Mouse (Mus musculus): ENCODE data around the gene Ndufa3. TPM values are rescaled to one million over a fixed set of nuclear protein-coding genes. Genes with fewer than 3 reads are reported as not detected.

Gene Ndufa3
- polyA plus RNA-seq, 1 experiment from 2014 or later: 560 TPM

DNA sequence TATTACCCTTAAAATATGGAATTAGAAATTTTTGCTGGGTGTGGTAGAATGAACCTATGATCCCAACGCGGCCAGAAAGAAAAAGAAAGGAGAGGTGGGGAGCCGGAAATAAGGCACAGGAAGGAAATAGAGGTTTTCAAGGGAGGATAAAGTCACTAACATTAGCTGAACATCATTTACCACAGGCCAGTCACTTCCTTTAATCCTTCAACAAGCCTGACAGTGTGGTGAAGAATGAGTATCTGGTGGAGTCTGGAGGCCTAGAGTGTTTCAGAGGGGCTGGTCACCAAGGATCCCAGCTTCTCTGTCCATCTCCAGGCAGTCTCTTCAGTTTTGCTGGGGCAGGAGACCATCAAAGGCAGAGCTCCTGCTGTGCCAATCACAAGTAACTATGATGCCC, 6.7 kb upstream of the Ndufa3 start:
- H3K4me1 ChIP-seq (replicated peaks): no peaks in the 10 kb centered on the region
- H3K36me3 ChIP-seq: no peaks in the 10 kb centered on the region
- WGBS: 89% methylated on average over 3 of the region's 3 CpGs
- H3K9me3 ChIP-seq (replicated peaks): peaks cover 5% of the 10 kb centered on the region; the same call in 1 of the 2 replicates
- no peaks in the 10 kb centered on the region; the same call in 1 of the 2 replicates for H3K27me3 ChIP-seq (replicated peaks)
- H3K4me2 ChIP-seq: no peak overlapping the region
- no peak overlapping the region for H3K4me3 ChIP-seq
- no peak for ATAC-seq (ENCODE audit: insufficient number of reproducible peaks, low FRiP score)
- H3K27ac ChIP-seq (ENCODE audit: poor library complexity, severe bottlenecking): no peak overlapping the region
- H3K9ac ChIP-seq: no peak overlapping the region

DNA sequence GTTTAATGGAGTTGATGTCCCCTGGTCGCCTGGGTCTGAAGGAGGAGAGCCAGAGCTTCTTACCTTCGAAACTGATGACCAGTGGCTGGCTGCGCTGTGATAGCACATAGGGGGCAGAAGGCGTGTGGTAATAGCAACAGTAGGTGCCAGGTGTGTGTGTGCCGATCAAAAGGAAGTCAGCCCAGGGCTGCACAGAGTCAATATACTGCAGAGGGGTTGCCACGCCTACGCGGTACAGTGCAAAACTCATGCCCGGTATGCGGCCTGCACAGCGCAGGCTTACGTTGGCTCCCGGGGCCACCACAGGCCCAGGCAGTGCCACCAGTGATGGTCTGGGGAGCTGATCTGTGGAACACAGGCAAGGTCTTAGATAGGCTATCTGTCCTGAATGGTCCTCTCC, 6.2 kb upstream of the Ndufa3 start:
- Histone ChIP-seq H3K4me1 (replicated peaks) (no peaks in the 10 kb centered on the region), H3K9ac (no peak overlapping the region), H3K4me3 (no peak overlapping the region), H3K27me3 (replicated peaks) (no peaks in the 10 kb centered on the region; the same call in 1 of the 2 replicates), H3K9me3 (replicated peaks) (peaks cover 1% of the 10 kb centered on the region; the same call in 1 of the 2 replicates), H3K4me2 (no peak overlapping the region), H3K27ac (ENCODE audit: poor library complexity, severe bottlenecking) (no peak overlapping the region), H3K36me3 (no peaks in the 10 kb centered on the region)
- WGBS: 82% methylated on average over 13 of the region's 13 CpGs
- no peak for ATAC-seq (ENCODE audit: insufficient number of reproducible peaks, low FRiP score)

DNA sequence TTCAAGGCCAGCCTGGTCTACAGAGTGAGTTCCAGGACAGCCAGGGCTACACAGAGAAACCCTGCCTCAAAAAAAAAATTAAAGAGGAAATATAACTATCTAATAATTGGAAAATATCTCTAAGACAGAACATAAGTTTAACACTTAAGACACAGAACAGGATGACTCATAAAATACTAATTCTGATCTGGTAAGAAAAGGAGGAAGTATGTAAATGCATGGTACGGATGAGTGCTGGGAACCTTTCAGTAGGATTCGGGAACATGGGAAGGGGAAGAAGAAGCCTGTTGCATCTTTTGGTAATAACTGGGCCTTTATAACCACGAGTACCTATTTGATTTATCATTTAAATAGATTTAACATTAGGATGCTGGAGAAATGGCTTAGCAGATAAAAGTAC, 3.2 kb upstream of the Ndufa3 start:
- no peak for ATAC-seq (ENCODE audit: insufficient number of reproducible peaks, low FRiP score)
- 75% methylated on average over 3 of the region's 3 CpGs for WGBS
- Histone ChIP-seq H3K27me3 (replicated peaks) (no peaks in the 10 kb centered on the region; the same call in 1 of the 2 replicates), H3K4me2 (no peak overlapping the region), H3K27ac (ENCODE audit: poor library complexity, severe bottlenecking) (no peak overlapping the region), H3K4me3 (no peak overlapping the region), H3K4me1 (replicated peaks) (peaks cover 7% of the 10 kb centered on the region), H3K9me3 (replicated peaks) (no peaks in the 10 kb centered on the region), H3K9ac (no peak overlapping the region), H3K36me3 (peaks cover 5% of the 10 kb centered on the region)

DNA sequence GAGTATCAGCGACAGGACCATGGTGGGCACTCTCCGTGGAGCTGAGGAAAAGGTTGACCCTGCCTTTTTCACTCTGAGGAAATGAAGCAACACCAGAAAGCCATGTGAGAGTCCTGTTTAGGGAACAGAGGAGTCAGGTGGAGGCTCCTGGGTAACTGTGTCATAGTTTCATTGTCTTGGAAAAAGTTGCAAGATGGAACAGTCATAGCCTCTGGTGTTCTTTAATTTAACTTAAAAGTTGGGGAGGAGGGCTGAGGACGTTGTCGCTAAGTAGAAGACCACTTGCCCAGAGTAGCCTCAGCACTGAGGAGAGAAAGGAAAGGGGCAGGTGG, 1.1 kb upstream of the Ndufa3 start, which contains the start of gene Oscar:
Gene Oscar, minus strand, starts transcription at position 101 of the 332 bp plus-strand sequence.
- WGBS: 75% methylated on average over 4 of the region's 4 CpGs
- no peak within 1 kb of the TSS for H3K27ac ChIP-seq (ENCODE audit: poor library complexity, severe bottlenecking)
- H3K4me3 ChIP-seq: peak within 1 kb of the TSS; percentile 70
- no peak for ATAC-seq (ENCODE audit: insufficient number of reproducible peaks, low FRiP score)
- no peaks in the 10 kb centered on the region for H3K9me3 ChIP-seq (replicated peaks)
- no peak within 1 kb of the TSS for H3K9ac ChIP-seq
- H3K36me3 ChIP-seq: peaks cover 24% of the 10 kb centered on the region
- H3K4me1 ChIP-seq (replicated peaks): peaks cover 7% of the 10 kb centered on the region
- no peaks in the 10 kb centered on the region; the same call in 1 of the 2 replicates for H3K27me3 ChIP-seq (replicated peaks)
- peak within 1 kb of the TSS; percentile 42; the same call in 1 of the 2 replicates for H3K4me2 ChIP-seq

DNA sequence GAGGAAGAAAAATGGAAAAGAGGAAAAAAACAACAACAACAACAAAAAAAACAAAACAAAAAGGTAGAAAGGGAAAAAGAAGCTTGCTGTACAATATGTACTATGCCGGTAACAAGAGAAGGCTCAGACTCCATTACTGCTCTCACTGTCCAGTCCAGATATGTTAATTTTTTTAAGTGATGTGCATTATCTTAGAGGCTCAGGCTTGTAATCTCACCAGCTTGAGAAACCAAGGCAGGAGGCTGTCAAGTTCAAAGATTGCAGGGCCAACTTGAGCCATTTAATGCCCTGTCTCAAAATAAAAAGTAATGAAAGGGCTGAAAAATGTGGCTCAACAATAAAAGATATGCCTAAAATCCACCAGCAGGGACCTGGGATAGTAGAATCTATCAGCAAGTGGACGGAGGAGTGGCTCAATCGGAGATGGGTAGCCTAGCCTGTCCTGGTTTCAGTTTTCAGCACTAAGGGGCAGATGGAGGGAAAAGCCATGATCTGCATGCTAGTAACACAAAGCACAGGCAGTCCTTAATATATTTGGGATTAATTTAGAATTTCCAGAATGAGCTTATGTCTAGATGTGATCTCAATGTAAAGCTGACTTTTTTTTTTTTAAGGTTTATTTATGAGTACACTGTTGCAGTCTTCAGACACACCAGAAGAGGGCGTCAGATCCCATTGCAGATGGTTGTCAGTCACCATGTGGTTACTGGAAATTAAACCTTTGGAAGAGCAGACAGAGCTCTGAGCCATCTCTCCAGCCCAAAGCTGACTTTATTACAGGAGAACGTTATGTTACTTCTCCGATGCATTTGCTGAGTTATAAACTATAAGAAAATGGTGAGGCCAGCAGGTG, 558 bp upstream of the Ndufa3 start:
- H3K9ac ChIP-seq: no peak overlapping the region
- H3K27me3 ChIP-seq (replicated peaks): no peaks in the 10 kb centered on the region; the same call in 1 of the 2 replicates
- peak; percentile 26; the same call in 1 of the 2 replicates for ATAC-seq (ENCODE audit: insufficient number of reproducible peaks, low FRiP score)
- H3K4me1 ChIP-seq (replicated peaks): peaks cover 7% of the 10 kb centered on the region
- H3K4me3 ChIP-seq: peak overlapping the region; percentile 70
- H3K4me2 ChIP-seq: peak overlapping the region; percentile 42; the same call in 1 of the 2 replicates
- H3K27ac ChIP-seq (ENCODE audit: poor library complexity, severe bottlenecking): no peak overlapping the region
- H3K36me3 ChIP-seq: peaks cover 24% of the 10 kb centered on the region
- WGBS: 43% methylated on average over 6 of the region's 6 CpGs
- H3K9me3 ChIP-seq (replicated peaks): no peaks in the 10 kb centered on the region

DNA sequence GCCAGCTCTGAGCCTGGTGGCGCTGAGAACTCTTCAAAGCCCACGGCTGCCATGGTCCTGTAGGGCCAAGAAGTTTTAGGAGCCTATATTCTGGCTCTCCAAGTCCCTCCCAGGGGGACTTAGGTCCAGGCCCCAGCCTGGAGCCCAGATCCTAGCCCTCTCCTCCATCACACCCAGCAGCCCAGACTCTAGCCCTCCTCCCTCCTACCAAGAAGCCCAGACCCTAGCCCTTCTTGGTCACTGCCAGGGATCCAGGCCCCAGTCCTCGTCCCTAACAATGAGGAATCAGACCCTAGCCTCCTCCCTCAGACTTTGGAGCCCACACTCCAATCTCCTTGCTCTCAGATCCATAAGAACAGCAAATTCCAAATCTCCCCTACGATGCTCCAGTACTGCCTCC, 11.9 kb downstream of the Ndufa3 start:
- peaks cover 15% of the 10 kb centered on the region for H3K4me1 ChIP-seq (replicated peaks)
- no peaks in the 10 kb centered on the region for H3K9me3 ChIP-seq (replicated peaks)
- H3K4me2 ChIP-seq: peak overlapping the region; percentile 79
- H3K9ac ChIP-seq: peak overlapping the region; percentile 80
- WGBS: 30% methylated on average over 4 of the region's 4 CpGs
- H3K27me3 ChIP-seq (replicated peaks): no peaks in the 10 kb centered on the region
- H3K27ac ChIP-seq (ENCODE audit: poor library complexity, severe bottlenecking): no peak overlapping the region
- ATAC-seq (ENCODE audit: insufficient number of reproducible peaks, low FRiP score): no peak
- peak overlapping the region; percentile 59 for H3K4me3 ChIP-seq
- H3K36me3 ChIP-seq: peaks cover 39% of the 10 kb centered on the region

DNA sequence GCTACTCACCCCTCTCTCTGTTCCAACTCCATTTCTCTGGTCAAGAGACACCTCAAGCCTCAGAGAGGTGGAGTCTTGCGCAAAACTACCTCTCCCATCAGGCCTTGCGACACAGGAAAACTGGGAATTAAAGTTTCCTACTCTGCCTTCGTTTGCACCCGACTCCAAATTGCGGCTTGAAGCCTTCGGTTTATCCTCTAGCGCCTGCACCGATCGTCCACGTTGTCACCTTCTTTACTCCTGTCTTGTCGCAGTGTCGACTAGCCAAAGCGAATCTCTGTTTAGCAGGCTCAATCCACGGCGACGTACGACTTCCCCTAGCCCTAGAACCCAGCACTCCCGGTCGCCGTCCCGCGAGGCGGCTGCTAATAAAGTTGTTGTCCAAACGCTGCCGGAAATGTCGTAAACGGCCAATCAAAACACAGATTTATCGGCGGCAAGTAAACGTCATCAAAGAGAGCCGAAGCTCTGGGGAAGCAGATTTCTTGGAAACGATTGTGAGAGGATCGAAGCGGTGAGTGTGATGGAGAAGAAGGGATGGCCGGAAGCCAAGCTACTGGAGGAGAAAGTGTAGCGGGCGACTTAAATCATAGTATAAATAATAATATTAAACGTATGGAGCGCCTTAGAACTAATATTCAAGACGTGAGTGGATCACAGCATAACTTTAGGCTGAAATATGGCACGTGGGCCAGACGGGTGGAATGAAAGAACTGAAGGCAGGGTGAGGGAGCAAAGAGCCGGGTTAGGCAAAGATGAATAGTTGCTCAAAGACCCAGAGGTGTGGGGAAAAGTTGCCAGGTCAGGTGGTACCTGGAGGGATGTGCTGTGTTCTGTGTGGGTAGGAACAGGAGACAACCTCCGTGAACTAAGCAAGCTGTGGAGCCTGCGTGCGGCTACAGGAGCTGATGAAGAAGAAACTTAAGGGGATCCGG, 12.6 kb downstream of the Ndufa3 start, which contains the start of the genes Tfpt and Prpf31:
Gene Tfpt, minus strand, starts transcription at position 387 of the 935 bp plus-strand sequence.
Gene Prpf31, plus strand, starts transcription at position 443 of the 935 bp plus-strand sequence.
- WGBS: under 1% methylated on average over 47 of the region's 47 CpGs
- Histone ChIP-seq H3K27me3 (replicated peaks) (no peaks in the 10 kb centered on the region), H3K4me1 (replicated peaks) (peaks cover 15% of the 10 kb centered on the region), H3K9ac (peak within 1 kb of the TSS; percentile 80), H3K36me3 (peaks cover 38% of the 10 kb centered on the region), H3K27ac (ENCODE audit: poor library complexity, severe bottlenecking) (peak within 1 kb of the TSS; percentile 66), H3K9me3 (replicated peaks) (no peaks in the 10 kb centered on the region), H3K4me3 (peak within 1 kb of the TSS; percentile 59), H3K4me2 (peak within 1 kb of the TSS; percentile 79)
- ATAC-seq (ENCODE audit: insufficient number of reproducible peaks, low FRiP score): peak; percentile 89

DNA sequence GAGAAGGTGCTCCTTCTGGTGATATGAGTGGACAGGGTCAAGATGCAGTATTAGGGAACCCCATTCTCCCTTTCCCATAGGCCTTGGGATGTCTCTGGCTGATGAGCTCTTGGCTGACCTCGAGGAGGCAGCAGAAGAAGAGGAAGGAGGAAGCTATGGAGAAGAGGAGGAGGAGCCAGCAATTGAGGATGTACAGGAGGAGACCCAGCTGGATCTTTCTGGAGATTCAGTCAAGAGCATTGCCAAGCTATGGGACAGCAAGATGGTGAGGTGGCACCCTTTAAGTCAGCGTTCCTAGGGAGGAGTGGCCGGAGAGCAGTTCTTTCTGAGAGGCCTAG, 13.3 kb downstream of the Ndufa3 start:
- peak overlapping the region; percentile 80 for H3K9ac ChIP-seq
- H3K27ac ChIP-seq (ENCODE audit: poor library complexity, severe bottlenecking): no peak overlapping the region
- H3K9me3 ChIP-seq (replicated peaks): no peaks in the 10 kb centered on the region
- H3K4me3 ChIP-seq: peak overlapping the region; percentile 59
- 59% methylated on average over 3 of the region's 3 CpGs for WGBS
- no peaks in the 10 kb centered on the region for H3K27me3 ChIP-seq (replicated peaks)
- no peak for ATAC-seq (ENCODE audit: insufficient number of reproducible peaks, low FRiP score)
- H3K36me3 ChIP-seq: peaks cover 39% of the 10 kb centered on the region
- peak overlapping the region; percentile 79 for H3K4me2 ChIP-seq
- peaks cover 15% of the 10 kb centered on the region for H3K4me1 ChIP-seq (replicated peaks)

DNA sequence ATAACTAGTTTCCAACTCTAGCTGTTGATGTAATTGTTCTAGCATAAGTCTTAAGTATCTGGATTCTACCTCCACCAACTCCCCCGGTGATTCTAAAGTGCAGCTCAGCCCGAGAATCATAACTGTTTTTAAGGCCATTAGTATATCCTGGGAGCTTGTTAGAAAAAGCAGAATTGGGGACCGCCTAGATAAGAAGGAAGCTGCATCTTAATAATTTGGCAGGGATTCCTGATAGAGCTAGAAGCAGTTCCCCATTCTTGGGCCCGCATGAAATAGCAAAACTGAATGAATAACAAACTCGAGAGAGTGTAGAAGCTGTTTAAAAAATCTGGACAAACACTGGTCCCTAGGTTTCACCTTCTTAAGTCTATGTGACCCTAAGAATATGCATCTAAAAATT, 26.2 kb downstream of the Ndufa3 start:
- 64% methylated on average over 5 of the region's 5 CpGs for WGBS
- no peaks in the 10 kb centered on the region for H3K27me3 ChIP-seq (replicated peaks)
- ATAC-seq (ENCODE audit: insufficient number of reproducible peaks, low FRiP score): no peak
- H3K36me3 ChIP-seq: peaks cover 38% of the 10 kb centered on the region
- no peak overlapping the region for H3K27ac ChIP-seq (ENCODE audit: poor library complexity, severe bottlenecking)
- no peak overlapping the region for H3K4me3 ChIP-seq
- H3K4me2 ChIP-seq: no peak overlapping the region
- H3K4me1 ChIP-seq (replicated peaks): peaks cover 28% of the 10 kb centered on the region
- H3K9ac ChIP-seq: no peak overlapping the region
- no peaks in the 10 kb centered on the region for H3K9me3 ChIP-seq (replicated peaks)

DNA sequence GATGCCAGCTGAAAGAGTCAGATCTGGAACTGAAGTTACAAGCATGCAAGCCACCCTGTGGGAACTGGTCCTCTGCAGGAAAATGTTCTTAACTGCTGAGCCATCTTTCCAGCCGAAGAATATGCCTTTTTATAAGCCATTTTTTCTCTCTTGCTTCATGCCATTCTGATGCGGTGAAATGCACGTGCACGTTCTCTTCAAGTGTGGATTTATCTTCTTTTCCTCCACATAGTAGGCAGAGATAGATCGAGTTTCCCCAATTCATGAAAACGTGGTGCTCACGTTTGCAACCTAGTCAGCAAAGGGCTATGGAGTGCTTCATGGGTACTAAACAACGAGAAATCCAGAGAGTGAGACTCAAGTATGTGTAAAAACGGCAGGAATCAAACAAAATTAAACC, 26.7 kb downstream of the Ndufa3 start:
- Histone ChIP-seq H3K4me2 (peak overlapping the region; percentile 61), H3K9ac (no peak overlapping the region), H3K9me3 (replicated peaks) (no peaks in the 10 kb centered on the region), H3K27me3 (replicated peaks) (no peaks in the 10 kb centered on the region), H3K4me1 (replicated peaks) (peaks cover 32% of the 10 kb centered on the region), H3K36me3 (peaks cover 34% of the 10 kb centered on the region), H3K27ac (ENCODE audit: poor library complexity, severe bottlenecking) (no peak overlapping the region), H3K4me3 (peak overlapping the region; percentile 95)
- WGBS: 22% methylated on average over 9 of the region's 9 CpGs
- ATAC-seq (ENCODE audit: insufficient number of reproducible peaks, low FRiP score): no peak

DNA sequence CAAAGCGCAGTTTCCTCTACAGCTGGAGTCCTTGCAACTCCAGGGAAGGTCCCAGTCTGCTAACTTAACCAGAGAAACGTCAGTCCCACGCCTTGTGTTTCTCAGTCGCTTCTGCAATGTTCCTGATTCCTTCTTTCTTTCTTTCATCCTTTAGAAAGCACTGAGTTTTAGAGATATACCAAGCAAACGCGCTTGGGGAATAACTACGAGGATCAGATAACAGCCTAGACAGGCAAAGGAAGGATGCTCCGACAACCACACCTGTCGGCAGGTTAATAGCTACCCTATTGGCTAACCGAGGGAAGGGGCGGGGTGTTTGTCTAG, 27.1 kb downstream of the Ndufa3 start:
- peak overlapping the region; percentile 42; the same call in 1 of the 2 replicates for H3K27ac ChIP-seq (ENCODE audit: poor library complexity, severe bottlenecking)
- no peak for ATAC-seq (ENCODE audit: insufficient number of reproducible peaks, low FRiP score)
- WGBS: 1% methylated on average over 11 of the region's 11 CpGs

More for the DNA sequence above, 27.1 kb downstream of the Ndufa3 start:
- Histone ChIP-seq H3K9me3 (replicated peaks) (no peaks in the 10 kb centered on the region), H3K4me3 (peak overlapping the region; percentile 95), H3K9ac (no peak overlapping the region), H3K36me3 (peaks cover 31% of the 10 kb centered on the region), H3K4me1 (replicated peaks) (peaks cover 36% of the 10 kb centered on the region), H3K27me3 (replicated peaks) (no peaks in the 10 kb centered on the region), H3K4me2 (peak overlapping the region; percentile 61)
